Mouse (Mus musculus) central nervous system, embryonic 11.5 days (tissue): ENCODE results near the gene Paqr7. TPM values are rescaled to one million over a fixed set of nuclear protein-coding genes. Genes with fewer than 3 reads are reported as not detected.

Experiments
- polyA plus RNA-seq: library from polyadenylated mRNA; depleted of rRNA; stranded (reverse); fragments of >200 nt; gene quantifications from 2 replicates; pipeline ENCODE4 v1.2.3, GENCODE M21; 2012; rRNA removed

Gene Paqr7
- 2.3 and 3.2 TPM in 2 replicates for polyA plus RNA-seq

DNA sequence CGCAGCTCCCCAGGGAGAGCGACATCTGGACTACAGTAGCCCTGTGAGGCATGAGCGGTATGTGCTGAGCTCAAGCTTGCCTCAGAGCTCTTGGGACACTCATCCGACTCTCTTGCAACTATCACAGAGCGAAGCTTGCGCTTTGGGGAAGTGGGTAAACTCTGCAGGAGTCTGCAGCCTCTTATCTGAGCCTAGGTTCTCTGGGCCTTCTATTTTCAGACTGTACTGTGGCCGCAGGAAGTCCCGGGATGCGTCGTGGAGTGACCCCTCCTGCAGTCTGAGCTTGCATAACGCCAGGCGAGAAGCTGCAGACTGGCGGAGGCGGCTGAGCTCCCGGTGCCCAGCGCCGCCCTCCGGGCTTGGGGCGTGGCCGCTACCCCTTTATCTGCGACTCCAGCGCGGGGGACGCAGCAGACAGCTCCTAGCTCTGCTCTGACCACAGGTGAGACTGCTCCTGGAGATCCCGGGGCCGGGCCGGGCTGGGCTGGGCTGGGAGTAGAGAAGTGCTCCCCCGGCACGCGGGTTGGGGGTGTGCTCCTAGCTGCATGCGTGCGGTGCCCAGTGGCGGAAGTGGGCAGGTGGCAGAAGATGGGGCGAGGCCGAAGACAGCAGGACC, at the start of gene Paqr7:
Paqr7 (plus strand) TSS at position 103 of the 616 bp plus-strand sequence.

DNA sequence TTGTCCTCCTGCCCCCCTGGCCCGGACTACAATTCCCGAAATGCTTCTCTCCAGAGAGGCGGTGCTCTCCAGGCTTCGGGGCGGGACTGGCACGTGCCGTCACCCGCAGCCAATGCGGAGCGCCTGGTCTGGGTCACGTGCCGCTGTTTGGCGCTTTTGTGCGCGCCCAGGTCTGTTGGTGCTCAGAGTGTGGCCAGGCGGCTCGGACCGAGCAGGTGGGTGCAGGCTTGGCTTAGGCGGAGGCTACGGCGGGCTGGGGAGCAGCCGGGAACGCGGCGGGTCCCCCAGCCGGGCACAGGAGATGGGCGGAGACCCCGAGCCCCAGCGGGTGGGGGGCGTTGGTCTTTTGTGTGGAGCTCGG, 28.3 kb upstream of the Paqr7 start, which contains the start of gene Stmn1:
Stmn1 (plus strand) TSS at position 106 of the 361 bp plus-strand sequence.

DNA sequence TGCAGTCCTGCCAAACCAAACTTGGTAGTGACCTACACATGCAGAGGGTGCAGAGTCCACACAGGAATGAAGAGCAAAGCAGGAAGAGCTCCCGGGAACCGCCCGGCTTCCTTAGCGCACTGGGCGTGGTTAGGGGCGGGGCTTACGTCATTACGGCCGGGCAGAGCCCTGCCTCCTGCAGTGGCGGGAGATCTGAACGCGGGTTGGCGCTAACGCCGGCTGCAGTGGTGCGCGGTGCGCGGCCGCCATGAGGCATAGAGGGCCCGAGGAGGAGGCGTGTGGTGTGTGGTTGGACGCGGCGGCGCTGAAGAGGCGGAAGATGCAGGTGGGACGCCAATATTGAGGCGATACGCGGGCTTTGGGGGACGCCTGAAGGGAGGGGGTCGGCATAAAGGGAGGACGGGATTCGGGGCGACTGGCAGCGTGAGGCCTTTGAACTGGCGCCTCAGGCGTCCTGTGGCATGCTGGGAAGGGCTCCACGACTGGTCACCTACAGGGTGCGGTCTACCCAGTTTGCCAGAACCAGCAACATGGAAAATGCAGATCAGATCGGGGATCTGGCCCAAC, 14.4 kb downstream of the Paqr7 start, which contains the start of gene Aunip:
Aunip (plus strand) TSS at position 155 of the 567 bp plus-strand sequence.

GRCm38 (mm10) chr4:134534932-134535786, 38.7 kb downstream of the Paqr7 start, which contains the start of gene Mtfr1l:
Gene Mtfr1l (minus strand): TSS chr4:134535387.

GRCm38 (mm10) chr4:134551494-134552316, 55.2 kb downstream of the Paqr7 start, which contains the start of gene Selenon:
Gene Selenon (minus strand): TSS chr4:134552166.

Other genes with a start within 250 kb of the Paqr7 start
- gene Gm30191, start 249.8 kb upstream of the Paqr7 start, polyA plus RNA-seq = 0.31 TPM in 1 of 2 replicates, not detected in the other
- gene Grrp1, start 242.6 kb upstream of the Paqr7 start, polyA plus RNA-seq = 7.5 and 8.5 TPM in 2 replicates
- 9.3 and 14.4 TPM in 2 replicates for gene Pdik1l, start 208.8 kb upstream of the Paqr7 start, polyA plus RNA-seq
- gene Trim63, start 181.6 kb upstream of the Paqr7 start, polyA plus RNA-seq = 1.8 and 3.1 TPM in 2 replicates
- 0.07 TPM in 1 of 2 replicates, not detected in the other for gene Slc30a2, start 153.5 kb upstream of the Paqr7 start, polyA plus RNA-seq
- gene Extl1, start 112.8 kb upstream of the Paqr7 start, polyA plus RNA-seq = 0.22 and 0.68 TPM in 2 replicates
- 12.0 and 14.2 TPM in 2 replicates for gene Pafah2, start 100.4 kb upstream of the Paqr7 start, polyA plus RNA-seq
- gene Stmn1, start 28.4 kb upstream of the Paqr7 start, polyA plus RNA-seq = 1,055 and 1,621 TPM in 2 replicates
- 15.3 and 19.8 TPM in 2 replicates for gene Aunip, start 14.3 kb downstream of the Paqr7 start, polyA plus RNA-seq
- 78.0 and 94.1 TPM in 2 replicates for gene Mtfr1l, start 38.7 kb downstream of the Paqr7 start, polyA plus RNA-seq
- gene Selenon, start 55.5 kb downstream of the Paqr7 start, polyA plus RNA-seq = 25.8 and 47.2 TPM in 2 replicates
- 6.4 and 7.6 TPM in 2 replicates for gene Man1c1, start 207.6 kb downstream of the Paqr7 start, polyA plus RNA-seq